Mouse (Mus musculus) mouse embryonic stem cell (cell line): ENCODE measurements around the gene Zc3h18.

Source experiments
- in situ Hi-C, 2 experiments: fragments of 300-500 bp; cut with MboI; formaldehyde crosslinking; loops; 1 replicate in 1 of 2; 3 replicates in 1 of 2; pipeline ENCODE4 v1.14.3; 2019 to 2020; ENCODE audit warnings: low sequenced_read_pairs in 2 of 2, low pct_unique_long_range_greater_than_20kb in 1 of 2, mixed read lengths in 1 of 2; ENCODE audit not compliant: unreplicated experiment in 1 of 2

The Zc3h18 gene

DNA sequence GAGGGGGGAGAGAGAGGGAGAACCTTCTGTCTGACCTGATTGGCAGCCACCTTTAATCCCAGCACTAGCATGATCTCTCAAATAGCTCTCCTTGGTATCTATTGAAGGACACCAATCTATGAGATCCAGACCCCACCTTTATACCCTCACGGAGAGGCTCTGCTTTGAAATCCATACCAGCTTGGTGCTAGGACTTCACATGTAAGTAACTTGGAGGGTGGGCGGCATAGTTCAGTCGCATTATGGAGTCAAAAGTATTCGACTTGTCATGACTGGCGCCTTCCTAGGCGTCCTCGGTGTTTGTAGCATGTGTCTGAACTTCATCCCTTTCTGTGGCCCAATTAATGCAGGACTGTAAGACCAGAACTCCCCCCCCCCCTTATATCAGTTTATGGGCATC lies 1.1 kb upstream of the Zc3h18 start:
- in situ Hi-C loops, result no loop called here

DNA sequence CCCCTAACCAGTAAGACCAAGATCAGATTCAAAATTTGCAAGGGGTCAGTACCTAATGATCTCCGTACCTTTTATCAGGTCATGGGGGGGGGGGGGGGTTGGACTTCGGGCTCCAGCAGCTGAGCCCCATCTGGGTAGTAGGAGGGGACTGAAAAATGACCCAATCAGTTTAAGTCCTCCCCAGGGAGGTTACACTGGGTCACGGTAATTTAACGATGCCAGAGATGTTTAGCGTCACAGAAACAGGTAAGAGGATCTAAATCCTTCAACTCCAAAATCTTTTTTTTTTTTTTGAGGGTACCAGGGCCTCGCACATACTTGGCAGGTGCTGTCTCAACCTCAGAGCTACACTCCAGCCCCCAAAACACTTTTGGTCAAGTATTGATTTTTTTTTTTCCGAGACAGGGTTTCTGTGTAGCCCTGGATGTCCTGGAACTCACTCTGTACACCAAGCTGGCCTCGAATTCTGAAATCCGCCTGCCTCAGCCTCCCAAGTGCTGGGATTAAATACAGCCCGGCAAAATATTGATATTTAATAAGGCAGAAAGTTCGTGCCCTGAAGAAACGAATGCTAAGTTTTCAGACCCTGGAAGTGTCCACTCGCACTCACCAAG lies 551 bp upstream of the Zc3h18 start:
- in situ Hi-C loops, result no loop called here

DNA sequence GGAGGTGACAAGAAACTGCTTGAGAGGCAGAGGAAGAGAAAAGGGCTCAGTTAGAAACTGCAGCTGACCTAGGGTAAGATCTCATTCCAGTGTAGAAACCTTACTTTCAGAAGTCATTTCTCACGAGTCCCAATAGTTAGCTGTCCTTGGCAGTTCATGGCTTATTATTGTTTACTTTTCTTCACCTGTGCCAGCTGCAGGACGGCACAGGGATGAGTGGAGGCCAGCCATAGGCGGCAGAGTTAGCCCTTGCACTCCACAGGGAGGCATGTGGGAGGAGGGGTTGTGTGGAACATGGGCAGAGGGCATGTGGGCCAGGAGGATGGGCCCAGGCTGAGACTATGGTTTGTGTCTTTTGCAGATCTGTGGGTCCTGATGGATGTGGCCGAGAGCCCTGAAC lies 6.6 kb downstream of the Zc3h18 start:
- in situ Hi-C loops, result no loop called here

DNA sequence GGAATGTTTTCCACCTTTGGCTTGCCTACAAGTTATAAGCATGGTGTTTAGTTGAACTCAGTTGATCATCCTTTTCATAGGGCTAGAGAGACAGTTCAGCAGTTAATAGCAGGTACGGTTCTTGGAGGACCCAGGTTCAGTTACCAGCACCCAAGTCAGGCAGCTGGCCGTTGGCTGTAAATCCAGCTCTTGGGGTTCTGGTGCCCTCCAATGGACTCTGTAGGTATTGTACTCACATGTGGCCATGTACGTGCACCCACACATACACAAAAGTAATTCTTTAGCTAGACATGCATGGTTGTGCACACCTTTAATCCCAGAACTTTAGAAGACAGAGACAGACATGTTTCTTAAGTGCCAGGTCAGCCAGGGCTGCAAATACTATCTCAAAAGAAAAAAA lies 12.9 kb downstream of the Zc3h18 start:
- in situ Hi-C loops, result no loop called here

DNA sequence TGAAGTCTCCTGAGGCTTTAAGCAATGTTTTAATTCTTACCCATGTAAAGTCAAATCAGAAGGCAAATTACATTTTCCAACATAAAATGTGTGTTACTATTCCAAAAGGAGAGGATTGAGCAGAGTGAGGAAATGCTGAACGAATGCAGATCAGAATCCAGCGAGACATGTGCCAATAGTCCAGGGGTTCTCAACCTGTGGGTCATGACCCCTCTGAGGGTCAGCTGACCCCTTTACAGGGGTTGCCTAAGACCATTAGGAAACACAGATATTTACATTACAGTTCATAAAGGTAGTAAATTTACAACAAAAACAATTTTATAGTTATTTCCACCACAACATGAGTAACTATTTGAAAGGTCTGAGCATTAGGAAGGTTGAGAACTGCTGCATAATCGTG lies 14.3 kb downstream of the Zc3h18 start:
- in situ Hi-C loops, result no loop called here

DNA sequence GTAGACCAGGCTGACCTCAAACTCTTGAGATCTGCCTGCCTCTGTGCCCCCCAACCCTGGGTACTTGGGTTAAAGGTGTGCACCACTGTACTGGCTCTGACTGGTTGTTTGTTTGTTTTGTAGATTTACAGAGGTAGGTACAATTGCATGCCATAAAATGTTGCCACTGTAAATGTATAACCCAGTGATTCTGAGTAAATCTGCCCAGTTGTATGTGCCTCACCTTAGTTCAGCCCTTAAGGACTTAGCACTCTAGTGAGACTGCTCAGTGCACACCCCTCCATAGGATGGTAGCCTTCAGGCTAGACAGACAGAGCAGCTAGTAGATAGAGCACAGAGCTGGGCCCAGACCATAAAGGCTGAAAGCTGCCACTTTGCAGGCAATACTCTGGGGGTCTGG lies 17.3 kb downstream of the Zc3h18 start:
- in situ Hi-C loops, result no loop called here

DNA sequence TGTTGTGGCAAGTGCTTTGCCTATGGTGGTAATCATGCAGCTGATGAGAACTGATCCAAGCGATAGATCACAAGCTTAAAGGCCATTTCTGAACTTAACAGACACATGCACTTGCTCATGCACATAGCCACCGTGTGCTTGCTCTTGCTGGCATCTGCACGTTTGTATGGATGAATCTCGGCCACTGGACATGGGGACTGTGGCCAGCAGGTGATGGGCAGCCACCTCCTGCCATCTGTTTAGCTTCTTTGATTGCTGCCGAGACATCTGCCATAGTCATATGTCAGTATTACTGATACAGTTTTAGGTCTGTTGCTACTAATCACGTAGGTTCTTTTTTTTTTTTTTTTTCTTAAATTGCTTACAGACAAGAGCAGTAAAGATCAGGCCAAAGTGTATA lies 18.9 kb downstream of the Zc3h18 start:
- in situ Hi-C loops, result no loop called here

DNA sequence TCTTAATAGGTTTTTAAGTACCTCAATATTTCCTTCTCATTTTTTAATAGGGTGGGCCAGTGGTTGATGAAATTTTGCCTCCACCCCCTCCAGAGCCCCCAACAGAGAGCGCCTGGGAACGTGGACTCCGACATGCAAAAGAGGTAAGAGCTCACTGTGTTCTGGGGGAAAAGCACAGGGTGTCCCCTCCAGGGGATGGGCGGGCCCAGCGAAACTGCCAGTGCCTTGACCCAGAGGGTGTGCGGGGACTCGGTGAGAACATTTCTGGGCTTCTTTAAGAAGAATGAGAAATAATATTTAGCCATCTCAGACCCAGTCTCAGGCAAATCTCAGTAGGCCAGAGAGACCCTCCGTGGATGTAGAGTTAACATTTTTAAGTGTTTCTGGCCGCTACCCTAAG lies 21.8 kb downstream of the Zc3h18 start:
- in situ Hi-C loops, result no loop called here

DNA sequence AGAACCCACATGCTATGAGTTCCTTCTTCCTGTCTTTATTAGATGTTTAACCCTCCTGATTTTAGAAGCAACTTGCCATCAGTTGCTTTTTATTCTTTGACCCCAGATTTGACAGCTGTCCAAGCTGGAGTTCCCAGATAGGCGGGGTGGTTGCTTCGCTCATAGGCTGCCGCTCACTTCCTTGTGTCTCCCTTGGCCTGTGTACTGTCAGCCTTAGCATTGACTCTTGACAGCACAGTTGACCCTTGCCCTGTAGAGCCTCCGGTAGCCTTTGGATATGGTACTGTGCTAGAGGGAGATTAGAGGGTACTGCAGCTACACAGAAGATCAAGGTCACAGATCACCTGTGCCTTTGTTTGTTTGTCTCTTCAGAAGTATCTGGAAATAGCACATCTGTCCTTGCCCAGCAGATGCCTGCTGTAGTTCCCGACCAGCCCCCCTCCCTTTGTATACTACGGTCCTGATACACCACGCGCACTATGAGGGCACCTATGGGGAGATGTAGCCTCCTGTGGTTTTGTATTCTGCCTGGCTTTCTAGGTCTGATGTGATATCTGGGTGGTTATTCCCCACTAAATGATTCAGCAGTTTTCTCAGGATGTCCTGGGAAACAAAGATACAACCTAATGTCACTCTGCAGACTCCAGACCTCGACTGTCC lies 28.9 kb downstream of the Zc3h18 start:
- in situ Hi-C loops, result no loop called here

DNA sequence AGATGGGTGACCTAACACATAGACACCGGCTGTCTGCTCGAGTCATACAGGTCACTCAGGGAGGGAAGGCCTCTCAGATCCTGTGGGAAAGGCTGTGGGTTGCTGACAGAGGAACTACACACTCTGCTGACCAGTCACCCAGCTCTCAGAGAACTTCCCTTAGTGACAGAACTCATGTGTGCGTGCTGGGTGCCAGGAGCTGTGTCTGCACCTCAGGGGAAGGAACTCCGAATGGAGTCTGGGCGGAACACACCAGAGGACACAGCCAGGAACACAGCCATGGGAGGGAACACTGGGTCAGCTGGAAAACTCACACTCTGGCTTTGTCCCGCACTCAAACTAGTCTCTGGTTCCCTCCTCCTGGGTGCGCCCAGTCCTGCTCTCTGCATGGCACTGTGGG lies 31.3 kb downstream of the Zc3h18 start:
- in situ Hi-C loops, result no loop called here

DNA sequence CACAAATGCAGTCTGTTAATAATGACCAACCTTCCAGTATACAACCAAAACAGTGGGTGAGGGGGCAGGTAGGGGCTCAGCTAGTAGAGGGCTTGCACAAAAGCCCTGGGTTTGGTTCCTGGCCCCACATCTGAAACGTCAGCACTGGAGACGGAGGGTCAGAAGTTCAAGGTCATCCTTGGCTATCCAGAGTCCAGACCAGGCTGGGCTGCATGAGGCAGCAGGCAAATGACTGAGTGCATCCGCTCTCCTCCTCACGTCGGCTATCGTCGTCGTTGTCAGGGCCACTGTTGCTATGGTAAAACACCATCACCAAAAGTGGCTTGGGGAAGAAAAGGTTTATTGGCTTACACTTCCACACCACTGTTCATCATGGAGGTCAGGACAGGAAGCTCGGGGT lies 37.9 kb downstream of the Zc3h18 start:
- in situ Hi-C loops, result no loop called here

DNA sequence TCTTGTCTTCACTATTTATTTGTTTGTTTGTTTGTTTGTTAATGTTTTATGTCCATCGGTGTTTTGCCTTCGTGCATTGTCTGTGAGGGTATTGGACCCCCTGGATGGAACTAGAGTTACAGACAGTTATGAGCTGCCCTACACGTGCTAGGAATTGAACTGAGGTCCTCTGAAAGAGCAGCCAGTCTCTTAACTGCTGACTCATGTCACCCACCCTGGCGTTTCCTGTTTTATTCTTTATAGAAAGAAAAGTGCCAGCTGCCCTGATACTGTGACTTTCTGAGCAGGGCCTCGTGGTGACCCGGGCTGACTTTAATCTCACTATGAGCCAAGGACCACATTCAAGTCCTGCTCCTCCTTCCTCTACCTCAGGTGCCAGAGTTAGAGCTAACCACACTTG lies 39.1 kb downstream of the Zc3h18 start:
- in situ Hi-C loops, result no loop called here

DNA sequence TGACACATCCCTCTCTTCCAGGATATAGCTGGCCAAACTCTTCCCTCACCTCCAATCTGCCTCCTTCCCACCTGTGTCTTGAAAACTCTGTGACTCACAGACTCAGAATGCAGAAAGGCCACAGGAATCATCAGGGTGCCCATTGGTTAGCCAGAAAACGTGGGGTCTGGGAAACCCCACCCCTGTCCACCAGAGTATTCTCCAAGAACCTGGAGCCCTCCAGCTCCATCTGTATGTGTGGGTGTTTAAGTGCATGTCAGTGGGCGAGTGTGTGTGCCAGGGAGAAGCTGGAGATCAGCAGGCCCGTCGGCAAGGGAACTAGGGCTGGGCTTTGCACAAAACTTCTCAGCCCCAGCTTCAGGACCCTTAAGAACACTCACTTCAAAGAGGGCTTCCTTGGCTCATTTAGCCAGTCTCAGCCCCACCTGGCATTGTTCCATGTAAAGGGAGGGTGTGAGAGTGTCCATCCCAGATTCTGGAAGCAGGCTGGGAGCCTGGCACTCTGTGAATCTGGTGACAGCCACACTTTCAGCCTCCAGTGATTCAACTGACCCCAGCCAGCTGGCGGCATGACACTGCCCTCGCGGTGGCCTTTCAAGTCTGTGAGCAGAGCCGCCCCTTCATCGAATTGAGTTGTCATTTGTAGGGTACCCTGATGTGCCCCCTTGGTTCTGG lies 43.6 kb downstream of the Zc3h18 start:
- in situ Hi-C loops, result no loop called here

DNA sequence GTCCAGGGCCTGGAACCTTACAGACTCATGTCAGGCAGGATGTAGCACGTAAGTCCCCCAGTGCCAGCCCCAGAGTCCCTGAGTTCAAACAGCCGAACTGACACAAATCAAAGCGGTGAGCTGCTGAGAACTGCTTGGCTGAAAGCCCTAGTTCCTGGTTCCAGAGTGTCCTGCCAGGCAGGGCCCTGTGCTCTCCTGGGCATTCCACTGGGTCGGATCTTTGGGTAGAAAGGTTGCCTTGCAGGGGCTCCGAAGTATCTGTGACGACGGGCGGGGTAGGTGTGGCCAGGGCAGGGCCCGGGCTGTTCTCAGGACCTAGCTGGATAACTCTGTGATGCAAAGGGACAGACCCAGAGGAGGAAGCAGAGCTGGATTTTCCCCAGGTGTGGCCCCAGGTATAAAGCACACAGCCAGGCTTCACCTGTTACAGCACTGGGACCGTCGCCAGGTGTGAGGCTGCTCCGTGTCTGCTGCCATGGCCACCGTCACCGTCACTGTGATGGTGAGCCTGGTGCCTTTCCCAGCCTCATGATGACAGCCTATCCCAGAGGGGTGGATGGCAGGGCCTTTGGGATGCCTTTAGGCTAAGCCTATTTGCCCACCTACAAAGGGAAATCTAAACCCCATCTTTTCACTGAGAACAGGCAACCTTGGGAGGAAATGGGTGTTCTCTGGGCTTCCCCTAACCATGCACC lies 45.1 kb downstream of the Zc3h18 start, which contains the start of gene Il17c:
Gene Il17c (plus strand): TSS at position 645 of the 695 bp plus-strand sequence.
- in situ Hi-C loops, result no loop called here

DNA sequence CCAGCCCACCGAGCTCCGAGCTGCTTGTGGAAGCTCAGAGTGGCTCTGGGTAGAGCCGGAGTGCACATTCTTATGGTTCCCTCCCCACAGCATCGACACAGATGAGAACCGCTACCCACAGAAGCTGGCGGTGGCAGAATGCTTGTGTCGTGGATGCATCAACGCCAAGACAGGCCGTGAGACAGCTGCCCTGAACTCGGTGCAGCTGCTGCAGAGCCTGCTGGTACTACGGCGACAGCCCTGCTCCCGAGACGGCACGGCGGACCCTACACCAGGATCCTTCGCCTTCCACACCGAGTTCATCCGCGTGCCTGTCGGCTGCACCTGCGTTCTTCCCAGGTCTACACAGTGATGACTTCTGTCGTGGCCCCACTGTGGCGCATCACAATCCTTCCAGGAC lies 46.8 kb downstream of the Zc3h18 start:
- in situ Hi-C loops, result no loop called here

DNA sequence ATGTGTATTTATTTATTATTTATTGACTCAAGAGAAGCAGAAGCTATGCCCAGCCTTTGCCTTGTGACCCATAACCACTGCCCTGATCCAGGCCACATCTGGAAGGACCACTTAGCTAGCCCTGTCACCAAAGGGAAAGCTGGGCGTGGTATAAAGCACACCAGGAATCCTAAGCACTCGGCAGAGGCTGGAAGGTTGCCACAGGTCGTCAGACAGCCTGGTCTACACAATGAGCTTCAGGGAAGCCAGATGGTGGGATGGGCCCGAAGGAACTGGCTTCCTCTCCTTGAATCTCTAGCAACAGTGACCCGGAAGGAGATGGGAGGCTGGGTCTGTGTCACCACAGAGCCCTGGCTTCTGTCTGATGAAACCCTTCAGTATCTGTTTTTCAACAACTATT lies 47.2 kb downstream of the Zc3h18 start:
- in situ Hi-C loops, result no loop called here

DNA sequence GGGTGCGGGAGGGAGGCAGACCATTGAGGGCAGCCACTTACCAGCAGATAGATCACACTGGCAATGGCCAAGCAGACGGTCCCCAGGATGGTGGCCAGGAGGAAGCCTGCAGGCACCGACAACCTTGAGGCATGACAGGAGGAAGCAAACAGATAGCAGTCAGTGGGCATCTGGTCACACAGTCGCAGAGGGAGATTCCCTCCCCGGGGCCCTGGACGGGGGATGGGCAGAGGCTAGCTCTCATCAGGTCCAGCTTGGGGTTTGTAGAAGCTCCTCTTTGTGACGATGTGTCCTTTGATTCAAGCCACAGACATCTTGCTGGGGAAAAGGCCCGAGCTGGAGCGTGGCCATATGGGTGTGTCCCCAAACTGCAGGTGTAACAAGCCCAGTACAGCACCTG lies 49.7 kb downstream of the Zc3h18 start:
- in situ Hi-C loops, result no loop called here

DNA sequence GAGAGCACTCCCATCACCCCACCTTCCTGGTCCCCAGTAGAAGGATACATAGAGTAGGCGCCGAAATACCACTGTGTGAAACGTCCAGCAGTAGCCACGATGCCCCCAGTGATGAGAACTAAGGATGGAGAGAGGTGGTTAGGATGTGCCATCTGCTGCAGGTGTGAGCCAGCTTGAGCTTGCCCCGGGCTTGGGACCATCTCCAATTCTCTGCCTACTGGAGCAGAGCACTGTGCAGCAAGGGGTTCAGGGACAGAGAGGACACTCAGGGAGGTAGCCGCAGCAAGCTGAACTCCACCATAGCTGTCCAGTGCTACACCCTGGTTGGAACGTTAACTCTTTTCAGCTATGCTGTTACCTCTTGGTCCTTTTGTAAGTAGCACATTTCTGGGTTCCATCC lies 51.2 kb downstream of the Zc3h18 start:
- in situ Hi-C loops, result no loop called here

DNA sequence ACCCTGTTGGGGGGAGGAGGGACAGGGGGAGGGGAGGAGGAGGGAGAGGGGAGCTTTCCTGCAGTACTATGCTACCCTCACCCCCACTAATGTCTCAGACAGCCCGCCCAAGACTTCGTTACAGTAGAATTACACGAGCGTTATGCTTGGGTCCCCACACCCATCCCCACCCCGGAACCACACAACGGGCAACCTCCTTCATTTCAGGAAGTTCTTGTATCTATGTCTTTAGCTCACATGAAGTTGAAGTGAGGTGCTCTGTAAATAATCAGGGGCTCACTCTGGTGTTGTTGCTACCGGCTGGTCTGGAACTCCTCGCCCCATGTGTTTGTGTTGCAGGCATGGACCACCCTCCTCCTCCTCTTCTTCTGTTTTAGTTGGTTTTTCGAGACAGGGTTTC lies 51.8 kb downstream of the Zc3h18 start:
- in situ Hi-C loops, result no loop called here
